Mouse (Mus musculus): Measurements from ENCODE around the gene Hook2.
A peak's percentile ranks its signal among the peaks of the same experiment; 100 is the strongest.

The Hook2 gene

GRCm38 (mm10) chr8:85034764-85035163 is 44.4 kb downstream of the Hook2 start:
- peak; percentile 66 to 67 for DNase-seq

- DNase-seq, result no peak
Observed at GRCm38 (mm10) chr8:85035165-85035727, 44.8 kb downstream of the Hook2 start.

GRCm38 (mm10) chr8:85035728-85036310 is 45.4 kb downstream of the Hook2 start:
- no peak for DNase-seq

- DNase-seq, result no peak
Observed at GRCm38 (mm10) chr8:85036381-85036717, 45.9 kb downstream of the Hook2 start.

GRCm38 (mm10) chr8:85036718-85037365 is 46.4 kb downstream of the Hook2 start, which contains the start of gene Tnpo2:
Tnpo2 (plus strand) TSS chr8:85036915.
- DNase-seq, result peak; percentile 91 to 94

GRCm38 (mm10) chr8:85037366-85037680 is 46.9 kb downstream of the Hook2 start:
- DNase-seq, result no peak

GRCm38 (mm10) chr8:85037681-85038531 is 47.5 kb downstream of the Hook2 start:
- peak; percentile 36 to 39 for DNase-seq

- DNase-seq, result no peak
Observed at GRCm38 (mm10) chr8:85043619-85044018, 53.2 kb downstream of the Hook2 start.

All from cerebellum, postnatal 36 days (tissue).